Mouse (Mus musculus): ENCODE data around the gene Cacna1c.

DNA sequence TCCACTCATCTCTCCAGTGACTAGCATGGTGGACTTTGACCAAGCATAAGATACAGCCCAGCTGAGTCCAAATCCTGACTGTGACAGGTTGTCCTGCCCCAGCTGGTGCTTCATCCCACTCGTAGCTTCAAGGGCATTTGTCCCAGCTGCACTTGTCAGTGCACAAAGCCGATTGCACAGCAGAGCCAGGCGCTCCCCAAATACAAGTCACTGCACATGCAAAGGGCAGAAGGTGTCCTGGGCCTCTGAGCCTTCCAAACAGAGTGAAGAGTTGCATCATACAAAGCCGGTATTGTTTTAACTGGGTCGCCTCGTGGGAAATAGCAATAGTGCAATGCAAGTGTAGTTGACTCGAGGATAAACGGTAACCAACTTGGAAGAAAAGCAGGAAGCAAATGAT, 113.6 kb downstream of the Cacna1c start:
- TF ChIP-seq TCF12 (IDR thresholded peaks at IDR 0.05; ENCODE audit: insufficient read depth, poor library complexity, severe bottlenecking) (no peak), POLR2A (IDR thresholded peaks at IDR 0.05; ENCODE audit: insufficient read length, low read depth) (no peak), USF1 (IDR thresholded peaks at IDR 0.05; ENCODE audit: low read depth) (no peak)

Measured in myocyte (in vitro differentiated cells).